Mouse (Mus musculus) kidney, embryonic 16.5 days (tissue): ENCODE measurements around the gene Stmn3. TPM values are rescaled to one million over a fixed set of nuclear protein-coding genes. Genes with fewer than 3 reads are reported as not detected.
A peak's percentile ranks its signal among the peaks of the same experiment; 100 is the strongest.

Source experiments
- ATAC-seq: fragments of 200-750 bp; cut with Nextera tagmentation; 2 replicates; pipeline ENCODE4 v1.8.0; 2017; ENCODE audit warnings: moderate TSS enrichment; ENCODE audit not compliant: low FRiP score, low TSS enrichment
- H3K27ac ChIP-seq: fragments of 300-500 bp; sonication (generic); 2 replicates; pipeline ENCODE4 v1.5.1; 2014; ENCODE audit warnings: low read length
- H3K27me3 ChIP-seq: fragments of 300-500 bp; sonication (generic); 2 replicates; pipeline ENCODE4 v1.6.1; 2014; ENCODE audit warnings: low read length, control low read depth, mixed read lengths; ENCODE audit not compliant: insufficient read depth
- H3K36me3 ChIP-seq: fragments of 300-500 bp; sonication (generic); 2 replicates; pipeline ENCODE4 v1.6.1; 2014; ENCODE audit warnings: low read length, control low read depth, mixed read lengths; ENCODE audit not compliant: insufficient read depth
- H3K4me1 ChIP-seq: fragments of 300-500 bp; sonication (generic); 2 replicates; pipeline ENCODE4 v1.6.1; 2014; ENCODE audit warnings: low read length, control low read depth, mixed read lengths; ENCODE audit not compliant: insufficient read depth
- H3K4me2 ChIP-seq: fragments of 300-500 bp; sonication (generic); replicated peaks from 2 replicates; pipeline ENCODE4 v1.6.1; 2014; ENCODE audit warnings: low read depth, low read length
- H3K4me3 ChIP-seq: fragments of 300-500 bp; sonication (generic); 2 replicates; pipeline ENCODE4 v1.5.1; 2014; ENCODE audit warnings: mild to moderate bottlenecking, low read length
- H3K9ac ChIP-seq: fragments of 300-500 bp; sonication (generic); replicated peaks from 2 replicates; pipeline ENCODE4 v1.6.1; 2014; ENCODE audit warnings: low read length
- H3K9me3 ChIP-seq: fragments of 300-500 bp; sonication (generic); 2 replicates; pipeline ENCODE4 v1.6.1; 2016; ENCODE audit warnings: low read length, control low read depth
- WGBS: fragments of 180-500 bp; shearing (Covaris S2); extraction: QIAGEN DNeasy Blood & Tissue Kit; methylation state at CpG from one replicate; pipeline ENCODE4 v1.1.7; 2014; 5-methylcytosine and 5-hydroxymethylcytosine counted together
- polyA plus RNA-seq: library from polyadenylated mRNA; unstranded; fragments of >200 nt; fragmentation: Nextera tagmentation; extraction: Ambion mirVana; gene quantifications from 2 replicates; pipeline ENCODE4 v1.2.1, GENCODE M21; 2015

The Stmn3 gene
- 3.7 and 7.7 TPM in 2 replicates for polyA plus RNA-seq

- 4% methylated on average over 20 of the region's 23 CpGs for WGBS
- Histone ChIP-seq H3K36me3 (no peaks in the 10 kb centered on the region), H3K4me2 (peak within 1 kb of the TSS; percentile 44), H3K9me3 (no peaks in the 10 kb centered on the region), H3K27ac (no peak within 1 kb of the TSS), H3K9ac (no peak within 1 kb of the TSS), H3K4me3 (peak within 1 kb of the TSS; percentile 23), H3K27me3 (peaks cover 42% of the 10 kb centered on the region), H3K4me1 (peaks cover 8% of the 10 kb centered on the region)
- peak; percentile 77 for ATAC-seq
Measured at GRCm38 (mm10) chr2:181314080-181314810, at the start of gene Stmn3. TSS of gene Stmn3 (minus strand) at chr2:181314500.

- Histone ChIP-seq H3K9ac (peak overlapping the region; percentile 80), H3K4me1 (peaks cover 29% of the 10 kb centered on the region), H3K27me3 (no peaks in the 10 kb centered on the region), H3K36me3 (peaks cover 24% of the 10 kb centered on the region), H3K4me3 (peak overlapping the region; percentile 64; the same call in 1 of the 2 replicates), H3K4me2 (peak overlapping the region; percentile 91), H3K27ac (no peak overlapping the region), H3K9me3 (no peaks in the 10 kb centered on the region)
- WGBS: 79% methylated on average over 3 of the region's 3 CpGs
- no peak for ATAC-seq
Measured at GRCm38 (mm10) chr2:181363946-181364345, 49.6 kb upstream of the Stmn3 start.

- H3K36me3 ChIP-seq: peaks cover 67% of the 10 kb centered on the region
- 84% methylated on average over 3 of the region's 3 CpGs for WGBS
- no peaks in the 10 kb centered on the region for H3K9me3 ChIP-seq
- H3K4me3 ChIP-seq: no peak overlapping the region
- no peak overlapping the region for H3K4me2 ChIP-seq
- no peaks in the 10 kb centered on the region for H3K4me1 ChIP-seq
- no peak overlapping the region for H3K9ac ChIP-seq
- no peak for ATAC-seq
- no peaks in the 10 kb centered on the region for H3K27me3 ChIP-seq
- H3K27ac ChIP-seq: no peak overlapping the region
Measured at GRCm38 (mm10) chr2:181356780-181357179, 42.5 kb upstream of the Stmn3 start.

- H3K4me1 ChIP-seq: no peaks in the 10 kb centered on the region
- 94% methylated on average over 6 of the region's 6 CpGs for WGBS
- no peaks in the 10 kb centered on the region for H3K9me3 ChIP-seq
- H3K9ac ChIP-seq: no peak overlapping the region
- H3K4me3 ChIP-seq: no peak overlapping the region
- no peak overlapping the region for H3K4me2 ChIP-seq
- no peak overlapping the region for H3K27ac ChIP-seq
- H3K36me3 ChIP-seq: peaks cover 35% of the 10 kb centered on the region
- no peaks in the 10 kb centered on the region for H3K27me3 ChIP-seq
- no peak for ATAC-seq
Measured at GRCm38 (mm10) chr2:181342766-181343165, 28.5 kb upstream of the Stmn3 start.

- 47% methylated on average over 4 of the region's 4 CpGs for WGBS
- Histone ChIP-seq H3K27ac (no peak overlapping the region; the same call in 1 of the 2 replicates), H3K9me3 (no peaks in the 10 kb centered on the region), H3K27me3 (no peaks in the 10 kb centered on the region), H3K36me3 (peaks cover 43% of the 10 kb centered on the region), H3K9ac (no peak overlapping the region), H3K4me1 (no peaks in the 10 kb centered on the region), H3K4me3 (no peak overlapping the region), H3K4me2 (no peak overlapping the region)
- ATAC-seq: no peak
Measured at GRCm38 (mm10) chr2:181340426-181340825, 26.1 kb upstream of the Stmn3 start.

DNA sequence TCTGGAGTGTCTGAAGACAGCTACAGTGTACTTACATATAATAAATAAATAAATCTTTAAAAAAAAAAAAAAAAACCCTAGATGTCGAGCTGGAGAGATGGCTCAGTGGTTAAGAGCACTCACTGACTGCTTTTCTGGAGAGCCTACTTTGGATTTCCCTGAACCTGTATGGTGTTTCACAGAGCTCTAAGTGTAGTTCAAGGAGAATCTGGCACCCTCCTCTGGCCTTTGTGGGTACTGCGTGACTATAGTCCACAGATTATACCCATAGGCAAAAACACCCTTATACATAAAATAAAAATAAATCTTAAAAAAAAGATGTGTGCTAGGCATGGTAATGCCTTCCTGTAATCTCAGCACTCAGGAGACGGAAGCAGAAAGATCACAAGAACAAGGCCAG is 19.7 kb upstream of the Stmn3 start:
- Histone ChIP-seq H3K4me2 (no peak overlapping the region), H3K9ac (no peak overlapping the region), H3K27me3 (no peaks in the 10 kb centered on the region), H3K9me3 (no peaks in the 10 kb centered on the region), H3K4me3 (no peak overlapping the region), H3K4me1 (no peaks in the 10 kb centered on the region), H3K27ac (no peak overlapping the region), H3K36me3 (peaks cover 50% of the 10 kb centered on the region)
- ATAC-seq: 0 out of 2 replicates have a peak, but pooled peaks have one; percentile 57
- 61% methylated on average over 3 of the region's 3 CpGs for WGBS

- ATAC-seq: no peak
- H3K27me3 ChIP-seq: no peaks in the 10 kb centered on the region
- H3K4me2 ChIP-seq: no peak overlapping the region
- H3K9me3 ChIP-seq: no peaks in the 10 kb centered on the region
- H3K4me3 ChIP-seq: no peak overlapping the region
- no peak overlapping the region for H3K9ac ChIP-seq
- H3K27ac ChIP-seq: no peak overlapping the region
- H3K36me3 ChIP-seq: peaks cover 56% of the 10 kb centered on the region
- H3K4me1 ChIP-seq: no peaks in the 10 kb centered on the region
Measured at GRCm38 (mm10) chr2:181332542-181332941, 18.2 kb upstream of the Stmn3 start.

DNA sequence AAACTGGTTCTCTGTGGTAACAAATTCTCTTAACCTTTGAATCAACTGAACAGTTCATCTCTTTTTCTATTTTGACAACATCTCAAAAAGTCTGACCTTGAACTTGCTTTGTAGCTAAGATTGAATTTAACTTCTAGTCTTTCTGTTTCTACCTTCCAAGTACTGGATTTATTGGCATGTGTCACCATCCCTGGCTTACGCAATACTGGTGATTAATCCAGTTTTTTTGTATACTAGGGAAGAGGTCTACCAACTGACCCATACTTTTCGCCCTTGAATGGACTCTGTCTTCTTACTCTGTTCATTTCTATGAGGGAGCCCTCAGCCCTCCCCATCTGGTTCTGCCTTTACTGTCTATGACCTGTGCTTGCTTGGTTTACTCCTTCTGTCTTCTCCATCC is 11.8 kb upstream of the Stmn3 start:
- Histone ChIP-seq H3K27me3 (no peaks in the 10 kb centered on the region), H3K4me1 (no peaks in the 10 kb centered on the region), H3K36me3 (peaks cover 56% of the 10 kb centered on the region), H3K9ac (no peak overlapping the region), H3K27ac (no peak overlapping the region), H3K4me2 (no peak overlapping the region), H3K9me3 (no peaks in the 10 kb centered on the region), H3K4me3 (no peak overlapping the region)
- WGBS: 96% methylated on average over 2 of the region's 2 CpGs
- no peak for ATAC-seq

- WGBS: 71% methylated on average over 5 of the region's 5 CpGs
- no peak overlapping the region for H3K4me2 ChIP-seq
Measured at GRCm38 (mm10) chr2:181322136-181322535, 7.8 kb upstream of the Stmn3 start.

DNA sequence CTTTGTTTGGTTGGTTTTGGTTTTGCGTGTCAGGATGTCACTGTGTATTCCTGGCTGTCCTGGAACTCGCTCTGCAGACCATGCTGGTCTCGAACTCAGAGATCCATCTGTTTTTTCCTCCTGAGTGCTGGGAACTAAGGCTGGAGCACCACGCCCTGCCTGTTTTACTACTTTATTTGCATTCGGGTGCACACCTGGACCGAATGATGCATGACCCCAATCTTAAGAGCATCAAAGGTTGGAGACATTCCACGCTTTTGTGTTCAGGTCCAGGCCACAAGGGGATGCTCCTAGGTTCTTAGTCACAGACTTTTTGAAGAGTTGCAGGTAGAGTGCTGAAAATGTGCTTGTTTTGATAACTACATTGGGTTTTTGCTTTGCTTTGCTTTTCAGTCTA is 5.8 kb upstream of the Stmn3 start:
- H3K36me3 ChIP-seq: peaks cover 23% of the 10 kb centered on the region
- peaks cover 9% of the 10 kb centered on the region for H3K4me1 ChIP-seq
- H3K4me2 ChIP-seq: peak overlapping the region; percentile 80
- H3K27me3 ChIP-seq: peaks cover 2% of the 10 kb centered on the region
- peak overlapping the region; percentile 66 for H3K4me3 ChIP-seq
- 12% methylated on average over 7 of the region's 7 CpGs for WGBS
- 0 out of 2 replicates have a peak, but pooled peaks have one; percentile 5 for ATAC-seq
- peak overlapping the region; percentile 68 for H3K9ac ChIP-seq
- H3K9me3 ChIP-seq: no peaks in the 10 kb centered on the region
- peak overlapping the region; percentile 60 for H3K27ac ChIP-seq

More at GRCm38 (mm10) chr2:181322136-181322535, 7.8 kb upstream of the Stmn3 start:
- H3K4me3 ChIP-seq: no peak overlapping the region
- no peak for ATAC-seq
- no peak overlapping the region for H3K27ac ChIP-seq
- peaks cover 33% of the 10 kb centered on the region for H3K36me3 ChIP-seq
- H3K27me3 ChIP-seq: no peaks in the 10 kb centered on the region
- H3K9me3 ChIP-seq: no peaks in the 10 kb centered on the region
- no peak overlapping the region for H3K9ac ChIP-seq
- peaks cover 9% of the 10 kb centered on the region for H3K4me1 ChIP-seq
